Mouse (Mus musculus) heart, embryonic 10.5 days (tissue): Measurements from ENCODE around the gene Atp5s. TPM values are rescaled to one million over a fixed set of nuclear protein-coding genes. Genes with fewer than 3 reads are reported as not detected.

Experiments
- DNase-seq: peaks from one replicate; pipeline ENCODE4 v3.0.0-alpha.2; 2017; ENCODE audit warnings: low spot score
- H3K27ac ChIP-seq: fragments of 300-500 bp; sonication (generic); 2 replicates; pipeline ENCODE4 v1.5.1; 2016; ENCODE audit warnings: mild to moderate bottlenecking
- H3K27me3 ChIP-seq: fragments of 300-500 bp; sonication (generic); 2 replicates; pipeline ENCODE4 v1.6.1; 2016; ENCODE audit warnings: mild to moderate bottlenecking; ENCODE audit not compliant: poor library complexity, insufficient read depth, severe bottlenecking
- H3K36me3 ChIP-seq: fragments of 300-500 bp; sonication (generic); 2 replicates; pipeline ENCODE4 v1.6.1; 2016; ENCODE audit warnings: mild to moderate bottlenecking, moderate library complexity
- H3K4me1 ChIP-seq: fragments of 300-500 bp; sonication (generic); 2 replicates; pipeline ENCODE4 v1.6.1; 2016; ENCODE audit warnings: mild to moderate bottlenecking
- H3K4me3 ChIP-seq: fragments of 300-500 bp; sonication (generic); 2 replicates; pipeline ENCODE4 v1.5.1; 2016; ENCODE audit warnings: mild to moderate bottlenecking, moderate library complexity
- H3K9me3 ChIP-seq: fragments of 300-500 bp; sonication (generic); 2 replicates; pipeline ENCODE4 v1.6.1; 2016; ENCODE audit warnings: mild to moderate bottlenecking, moderate library complexity
- WGBS: fragments of 180-500 bp; shearing (Covaris S2); methylation state at CpG from one replicate; pipeline ENCODE4 v1.1.7; 2016; 5-methylcytosine and 5-hydroxymethylcytosine counted together
- polyA plus RNA-seq: library from polyadenylated mRNA; unstranded; fragments of >200 nt; fragmentation: Nextera tagmentation; extraction: Ambion mirVana; gene quantifications from 2 replicates; pipeline ENCODE4 v1.2.1, GENCODE M21; 2016

The Atp5s gene
- 27.6 and 33.2 TPM in 2 replicates for polyA plus RNA-seq

GRCm38 (mm10) chr12:69724711-69725460 is at the start of gene Atp5s, which contains the start of gene L2hgdh:
TSS of gene Atp5s (plus strand) at chr12:69724950.
TSS of gene L2hgdh (minus strand) at chr12:69724873.
- DNase-seq, result peak; percentile 99
- Histone ChIP-seq H3K27ac (peak within 1 kb of the TSS; percentile 91), H3K4me1 (peaks cover 17% of the 10 kb centered on the region), H3K9me3 (no peaks in the 10 kb centered on the region), H3K36me3 (peaks cover 12% of the 10 kb centered on the region), H3K4me3 (peak within 1 kb of the TSS; percentile 78), H3K27me3 (no peaks in the 10 kb centered on the region)
- under 1% methylated on average over 60 of the region's 60 CpGs for WGBS

- 79% methylated on average over 4 of the region's 4 CpGs for WGBS
- Histone ChIP-seq H3K36me3 (no peaks in the 10 kb centered on the region), H3K9me3 (no peaks in the 10 kb centered on the region), H3K4me1 (peaks cover 18% of the 10 kb centered on the region; the same call in 1 of the 2 replicates), H3K27me3 (no peaks in the 10 kb centered on the region), H3K4me3 (no peak overlapping the region), H3K27ac (no peak overlapping the region)
- DNase-seq, result peak; percentile 72
Observed at GRCm38 (mm10) chr12:69676157-69676556, 48.6 kb upstream of the Atp5s start.

GRCm38 (mm10) chr12:69680635-69681565 is 43.9 kb upstream of the Atp5s start:
- H3K36me3 ChIP-seq, result no peaks in the 10 kb centered on the region
- peaks cover 13% of the 10 kb centered on the region; the same call in 1 of the 2 replicates for H3K4me1 ChIP-seq
- peak; percentile 84 for DNase-seq
- no peaks in the 10 kb centered on the region for H3K9me3 ChIP-seq
- WGBS, result under 1% methylated on average over 56 of the region's 56 CpGs
- peak overlapping the region; percentile 96 for H3K4me3 ChIP-seq
- H3K27ac ChIP-seq, result peak overlapping the region; percentile 97
- no peaks in the 10 kb centered on the region for H3K27me3 ChIP-seq

GRCm38 (mm10) chr12:69681566-69682061 is 43.1 kb upstream of the Atp5s start, which contains the start of gene Sos2:
TSS of gene Sos2 (minus strand) at chr12:69681852.
- WGBS, result 7% methylated on average over 85 of the region's 85 CpGs

GRCm38 (mm10) chr12:69682065-69682787 is 42.5 kb upstream of the Atp5s start:
- H3K4me1 ChIP-seq, result peaks cover 8% of the 10 kb centered on the region; the same call in 1 of the 2 replicates
- 4% methylated on average over 54 of the region's 54 CpGs for WGBS

More at GRCm38 (mm10) chr12:69681566-69682061, 43.1 kb upstream of the Atp5s start, which contains the start of gene Sos2:
- Histone ChIP-seq H3K27me3 (no peaks in the 10 kb centered on the region), H3K4me1 (peaks cover 8% of the 10 kb centered on the region; the same call in 1 of the 2 replicates), H3K4me3 (peak within 1 kb of the TSS; percentile 96), H3K9me3 (no peaks in the 10 kb centered on the region), H3K36me3 (no peaks in the 10 kb centered on the region), H3K27ac (peak within 1 kb of the TSS; percentile 97)
- DNase-seq, result peak; percentile 79

GRCm38 (mm10) chr12:69682788-69683419 is 41.8 kb upstream of the Atp5s start:
- Histone ChIP-seq H3K27me3 (no peaks in the 10 kb centered on the region), H3K4me3 (peak overlapping the region; percentile 96), H3K4me1 (peaks cover 8% of the 10 kb centered on the region; the same call in 1 of the 2 replicates), H3K9me3 (no peaks in the 10 kb centered on the region), H3K36me3 (no peaks in the 10 kb centered on the region), H3K27ac (peak overlapping the region; percentile 97; the same call in 1 of the 2 replicates)
- no peak for DNase-seq
- 47% methylated on average over 14 of the region's 14 CpGs for WGBS

More at GRCm38 (mm10) chr12:69682065-69682787, 42.5 kb upstream of the Atp5s start:
- H3K36me3 ChIP-seq, result no peaks in the 10 kb centered on the region
- H3K27ac ChIP-seq, result peak overlapping the region; percentile 97
- DNase-seq, result peak; percentile 93
- no peaks in the 10 kb centered on the region for H3K27me3 ChIP-seq
- peak overlapping the region; percentile 96 for H3K4me3 ChIP-seq
- no peaks in the 10 kb centered on the region for H3K9me3 ChIP-seq

- H3K4me1 ChIP-seq, result peaks cover 8% of the 10 kb centered on the region; the same call in 1 of the 2 replicates
- H3K27ac ChIP-seq, result no peak overlapping the region
- no peaks in the 10 kb centered on the region for H3K27me3 ChIP-seq
- 62% methylated on average over 10 of the region's 10 CpGs for WGBS
- H3K36me3 ChIP-seq, result no peaks in the 10 kb centered on the region
- no peak for DNase-seq
- H3K9me3 ChIP-seq, result no peaks in the 10 kb centered on the region
- H3K4me3 ChIP-seq, result no peak overlapping the region
Observed at GRCm38 (mm10) chr12:69683537-69683936, 41.2 kb upstream of the Atp5s start.

- no peak for DNase-seq
- no peaks in the 10 kb centered on the region for H3K9me3 ChIP-seq
- no peak overlapping the region for H3K27ac ChIP-seq
- H3K36me3 ChIP-seq, result no peaks in the 10 kb centered on the region
- H3K4me1 ChIP-seq, result no peaks in the 10 kb centered on the region
- H3K4me3 ChIP-seq, result no peak overlapping the region
- no peaks in the 10 kb centered on the region for H3K27me3 ChIP-seq
- WGBS, result 72% methylated on average over 2 of the region's 2 CpGs
Observed at GRCm38 (mm10) chr12:69688368-69688767, 36.4 kb upstream of the Atp5s start.

- H3K4me3 ChIP-seq, result no peak overlapping the region
- H3K4me1 ChIP-seq, result no peaks in the 10 kb centered on the region
- no peak for DNase-seq
- H3K36me3 ChIP-seq, result 0 out of 2 replicates have a peak, but pooled peaks cover 4% of the 10 kb centered on the region
- H3K27ac ChIP-seq, result no peak overlapping the region
- no peaks in the 10 kb centered on the region for H3K9me3 ChIP-seq
- no peaks in the 10 kb centered on the region for H3K27me3 ChIP-seq
Observed at GRCm38 (mm10) chr12:69689094-69689493, 35.7 kb upstream of the Atp5s start.

GRCm38 (mm10) chr12:69690714-69691113 is 34.0 kb upstream of the Atp5s start:
- DNase-seq, result no peak
- no peaks in the 10 kb centered on the region for H3K9me3 ChIP-seq
- 89% methylated on average over 4 of the region's 4 CpGs for WGBS
- no peaks in the 10 kb centered on the region for H3K27me3 ChIP-seq
- H3K4me1 ChIP-seq, result no peaks in the 10 kb centered on the region
- H3K36me3 ChIP-seq, result 0 out of 2 replicates have a peak, but pooled peaks cover 4% of the 10 kb centered on the region
- H3K4me3 ChIP-seq, result no peak overlapping the region
- H3K27ac ChIP-seq, result no peak overlapping the region

GRCm38 (mm10) chr12:69693471-69693870 is 31.3 kb upstream of the Atp5s start:
- Histone ChIP-seq H3K36me3 (0 out of 2 replicates have a peak, but pooled peaks cover 4% of the 10 kb centered on the region), H3K4me3 (peak overlapping the region; percentile 1; the same call in 1 of the 2 replicates), H3K27me3 (no peaks in the 10 kb centered on the region), H3K27ac (no peak overlapping the region), H3K9me3 (no peaks in the 10 kb centered on the region), H3K4me1 (no peaks in the 10 kb centered on the region)
- no peak for DNase-seq
- 77% methylated on average over 17 of the region's 17 CpGs for WGBS
